Mouse (Mus musculus) CH12.LX (cell line): Measurements from ENCODE around the gene Ms4a6b.

Source experiments
- CHD1 ChIP-seq: IDR thresholded peaks from 2 replicates; pipeline ENCODE4 v1.6.1; 2012; ENCODE audit warnings: low read depth, low read length, improper control_type of control experiment, inconsistent platforms
- CHD2 ChIP-seq: IDR thresholded peaks from 2 replicates; pipeline ENCODE4 v1.6.1; 2011; ENCODE audit warnings: low read length, improper control_type of control experiment
- CTCF ChIP-seq, 2 experiments: IDR thresholded peaks in 1 of 2; conservative IDR thresholded peaks in 1 of 2; 2 replicates each; pipeline ENCODE4 v1.5.1; 2011 to 2012; ENCODE audit warnings: low read depth in 2 of 2, low read length in 2 of 2, improper control_type of control experiment in 1 of 2, inconsistent platforms in 1 of 2, mild to moderate bottlenecking in 1 of 2, moderate library complexity in 1 of 2
- ETS1 ChIP-seq: conservative IDR thresholded peaks from 2 replicates; pipeline ENCODE4 v1.6.1; 2012; ENCODE audit warnings: low read depth, mild to moderate bottlenecking, inconsistent platforms, low read length, improper control_type of control experiment, moderate library complexity
- HCFC1 ChIP-seq: IDR thresholded peaks from 2 replicates; pipeline ENCODE4 v1.6.1; 2012; ENCODE audit warnings: low read depth, mild to moderate bottlenecking, inconsistent platforms, low read length, improper control_type of control experiment
- IRF4 ChIP-seq: IDR thresholded peaks from 2 replicates; pipeline ENCODE4 v1.6.1; 2014; ENCODE audit warnings: low read depth, mild to moderate bottlenecking, inconsistent platforms, low read length, improper control_type of control experiment
- KAT2A ChIP-seq: IDR thresholded peaks from 2 replicates; pipeline ENCODE4 v1.6.1; 2012; ENCODE audit warnings: low read length, improper control_type of control experiment, inconsistent platforms; ENCODE audit not compliant: insufficient replicate concordance
- MAZ ChIP-seq: IDR thresholded peaks from 2 replicates; pipeline ENCODE4 v1.6.1; 2012; ENCODE audit warnings: low read depth, mild to moderate bottlenecking, inconsistent platforms, low read length, improper control_type of control experiment, moderate library complexity
- POLR2A ChIP-seq: IDR thresholded peaks from 2 replicates; pipeline ENCODE4 v1.6.1; 2011; ENCODE audit warnings: low read depth, mild to moderate bottlenecking, improper control_type of control experiment, low read length
- RCOR1 ChIP-seq: conservative IDR thresholded peaks from 2 replicates; pipeline ENCODE4 v1.6.1; 2012; ENCODE audit warnings: low read depth, mild to moderate bottlenecking, inconsistent platforms, low read length, improper control_type of control experiment
- UBTF ChIP-seq: IDR thresholded peaks from 2 replicates; pipeline ENCODE4 v1.6.1; 2012; ENCODE audit warnings: low read depth, mild to moderate bottlenecking, inconsistent platforms, low read length, improper control_type of control experiment, moderate library complexity
- USF2 ChIP-seq: conservative IDR thresholded peaks from 2 replicates; pipeline ENCODE4 v1.6.1; 2011; ENCODE audit warnings: low read depth, low read length, improper control_type of control experiment
- ZC3H11A ChIP-seq: IDR thresholded peaks from 2 replicates; pipeline ENCODE4 v1.6.1; 2012; ENCODE audit warnings: low read depth, mild to moderate bottlenecking, inconsistent platforms, low read length, improper control_type of control experiment
- ZMIZ1 ChIP-seq: IDR thresholded peaks from 2 replicates; pipeline ENCODE4 v1.6.1; 2012; ENCODE audit warnings: low read depth, mild to moderate bottlenecking, inconsistent platforms, low read length, improper control_type of control experiment

- TF ChIP-seq ZMIZ1 (no peak), MAZ (no peak), CTCF (conservative IDR thresholded peaks at IDR 0.05 in 1 of 2, IDR thresholded peaks at IDR 0.05 in 1 of 2; ENCODE audit: low read depth in 2 of 2, low read length in 2 of 2) (no peak), POLR2A (no peak), IRF4 (no peak), CHD2 (no peak), RCOR1 (no peak), HCFC1 (no peak), CHD1 (no peak), ETS1 (no peak), USF2 (no peak), UBTF (no peak), ZC3H11A (no peak), KAT2A (no peak)
Observed at GRCm38 (mm10) chr19:11516246-11516645, at the start of gene Ms4a6b.
